Mouse (Mus musculus) left cerebral cortex, postnatal 4 days (tissue): ENCODE data around the gene Uchl5. TPM values are rescaled to one million over a fixed set of nuclear protein-coding genes. Genes with fewer than 3 reads are reported as not detected.

ENCODE experiments used
- DNase-seq: peaks from one replicate; pipeline ENCODE4 v3.0.0-alpha.2; 2022
- intact Hi-C: fragments of 180-260 bp; cut with DNase I; formaldehyde crosslinking; loops from one replicate; pipeline ENCODE4 v1.15.1; 2025
- total RNA-seq, 2 experiments: library from RNA; stranded (reverse); gene quantifications; 2 replicates each; pipeline ENCODE4 v1.2.3; 2021

Gene Uchl5
- total RNA-seq, result 10 to 100 TPM; 26.0 to 28.2 TPM

- intact Hi-C loops, result no loop called here
- peak; percentile 99 for DNase-seq
Observed at GRCm38 (mm10) chr1:143776446-143777411, at the start of gene Uchl5, which contains the start of gene Trove2. Uchl5 (plus strand) TSS chr1:143777272. Trove2 (minus strand) TSS chr1:143777068.

- intact Hi-C loops, result no loop called here
- no peak for DNase-seq
Observed at GRCm38 (mm10) chr1:143727701-143728445, 49.2 kb upstream of the Uchl5 start.

GRCm38 (mm10) chr1:143730899-143731298 lies 46.2 kb upstream of the Uchl5 start:
- no peak for DNase-seq
- intact Hi-C loops, result no loop called here

GRCm38 (mm10) chr1:143731691-143732090 lies 45.4 kb upstream of the Uchl5 start:
- no peak for DNase-seq

GRCm38 (mm10) chr1:143733914-143734410 lies 43.1 kb upstream of the Uchl5 start:
- no peak for DNase-seq
- intact Hi-C loops, result no loop called here

More at GRCm38 (mm10) chr1:143731691-143732090, 45.4 kb upstream of the Uchl5 start:
- intact Hi-C loops, result no loop called here

GRCm38 (mm10) chr1:143738811-143739210 lies 38.3 kb upstream of the Uchl5 start:
- DNase-seq, result no peak

GRCm38 (mm10) chr1:143739361-143740350 lies 37.4 kb upstream of the Uchl5 start:
- intact Hi-C loops, result no loop called here
- peak; percentile 87 for DNase-seq

More at GRCm38 (mm10) chr1:143738811-143739210, 38.3 kb upstream of the Uchl5 start:
- intact Hi-C loops, result no loop called here

GRCm38 (mm10) chr1:143740581-143740980 lies 36.5 kb upstream of the Uchl5 start:
- intact Hi-C loops, result no loop called here
- peak; percentile 20 for DNase-seq

GRCm38 (mm10) chr1:143741331-143741730 lies 35.7 kb upstream of the Uchl5 start:
- intact Hi-C loops, result no loop called here
- no peak for DNase-seq

GRCm38 (mm10) chr1:143742186-143742585 lies 34.9 kb upstream of the Uchl5 start:
- no peak for DNase-seq
- intact Hi-C loops, result no loop called here

GRCm38 (mm10) chr1:143745871-143746270 lies 31.2 kb upstream of the Uchl5 start:
- intact Hi-C loops, result no loop called here
- DNase-seq, result no peak

- intact Hi-C loops, result no loop called here
- DNase-seq, result no peak
Observed at GRCm38 (mm10) chr1:143762159-143762558, 14.9 kb upstream of the Uchl5 start.

- intact Hi-C loops, result no loop called here
- no peak for DNase-seq
Observed at GRCm38 (mm10) chr1:143764443-143764842, 12.6 kb upstream of the Uchl5 start.

GRCm38 (mm10) chr1:143765801-143766200 lies 11.3 kb upstream of the Uchl5 start:
- intact Hi-C loops, result no loop called here
- DNase-seq, result no peak

GRCm38 (mm10) chr1:143766238-143766637 lies 10.8 kb upstream of the Uchl5 start:
- intact Hi-C loops, result no loop called here
- no peak for DNase-seq

GRCm38 (mm10) chr1:143770444-143771109 lies 6.5 kb upstream of the Uchl5 start:
- DNase-seq, result no peak
- intact Hi-C loops, result no loop called here

GRCm38 (mm10) chr1:143773082-143773481 lies 4.0 kb upstream of the Uchl5 start:
- no peak for DNase-seq
- intact Hi-C loops, result no loop called here

GRCm38 (mm10) chr1:143773909-143774308 lies 3.2 kb upstream of the Uchl5 start:
- intact Hi-C loops, result no loop called here
- DNase-seq, result no peak

- intact Hi-C loops, result no loop called here
- no peak for DNase-seq
Observed at GRCm38 (mm10) chr1:143777558-143778218, 616 bp downstream of the Uchl5 start.
